Mouse (Mus musculus) 3134 (cell line): Measurements from ENCODE around the gene Arvcf.

Experiments used
- DNase-seq: peaks from one replicate; pipeline ENCODE4 v3.0.0-alpha.2; 2011; ENCODE audit warnings: low spot score; ENCODE audit not compliant: insufficient read length; ENCODE audit errors: extremely low read depth

Arvcf gene

GRCm38 (mm10) chr16:18386451-18386850 lies 38.5 kb downstream of the Arvcf start:
- peak; percentile 69 for DNase-seq

GRCm38 (mm10) chr16:18386972-18387371 lies 39.0 kb downstream of the Arvcf start:
- DNase-seq = no peak

- no peak for DNase-seq
These were observed 40.0 kb downstream of the Arvcf start for GRCm38 (mm10) chr16:18387704-18388582.

- no peak for DNase-seq
These were observed 40.8 kb downstream of the Arvcf start for GRCm38 (mm10) chr16:18388583-18389435.

- DNase-seq = no peak
These were observed 42.4 kb downstream of the Arvcf start for GRCm38 (mm10) chr16:18390399-18390798.

GRCm38 (mm10) chr16:18391127-18391526 lies 43.1 kb downstream of the Arvcf start:
- DNase-seq = no peak

GRCm38 (mm10) chr16:18391728-18392127 lies 43.7 kb downstream of the Arvcf start:
- DNase-seq = no peak

GRCm38 (mm10) chr16:18392469-18393426 lies 44.8 kb downstream of the Arvcf start:
- DNase-seq = peak; percentile 95

- no peak for DNase-seq
These were observed 45.6 kb downstream of the Arvcf start for GRCm38 (mm10) chr16:18393595-18393994.

- DNase-seq = no peak
These were observed 46.1 kb downstream of the Arvcf start for GRCm38 (mm10) chr16:18394056-18394455.

GRCm38 (mm10) chr16:18394777-18395619 lies 47.0 kb downstream of the Arvcf start:
- DNase-seq = no peak

- no peak for DNase-seq
These were observed 47.6 kb downstream of the Arvcf start for GRCm38 (mm10) chr16:18395620-18396036.

- peak; percentile 83 for DNase-seq
These were observed 48.2 kb downstream of the Arvcf start for GRCm38 (mm10) chr16:18396201-18396600.

GRCm38 (mm10) chr16:18396791-18397621 lies 49.0 kb downstream of the Arvcf start:
- no peak for DNase-seq

GRCm38 (mm10) chr16:18400028-18400427 lies 52.0 kb downstream of the Arvcf start:
- DNase-seq = no peak

GRCm38 (mm10) chr16:18400472-18401216 lies 52.7 kb downstream of the Arvcf start:
- DNase-seq = no peak

GRCm38 (mm10) chr16:18403285-18403684 lies 55.3 kb downstream of the Arvcf start:
- DNase-seq = no peak
